Mouse (Mus musculus) heart, embryonic 16.5 days (tissue): ENCODE results near the gene Aktip. TPM values are rescaled to one million over a fixed set of nuclear protein-coding genes. Genes with fewer than 3 reads are reported as not detected.

ENCODE experiments used
- ATAC-seq: fragments of 200-750 bp; cut with Nextera tagmentation; replicated peaks from 2 replicates; pipeline ENCODE4 v1.8.0; 2017; ENCODE audit warnings: moderate number of reproducible peaks; ENCODE audit not compliant: insufficient read depth, low FRiP score; ENCODE audit errors: extremely low read depth
- H3K27ac ChIP-seq: fragments of 300-500 bp; sonication (generic); 2 replicates; pipeline ENCODE4 v1.5.1; 2014; ENCODE audit warnings: mild to moderate bottlenecking, low read length, control low read depth, moderate library complexity
- H3K27me3 ChIP-seq: fragments of 300-500 bp; sonication (generic); 2 replicates; pipeline ENCODE4 v1.6.1; 2014; ENCODE audit warnings: low read length, mixed read lengths; ENCODE audit not compliant: control insufficient read depth, insufficient read depth
- H3K36me3 ChIP-seq: fragments of 300-500 bp; sonication (generic); 2 replicates; pipeline ENCODE4 v1.6.1; 2014; ENCODE audit not compliant: control insufficient read depth, insufficient read depth
- H3K4me1 ChIP-seq: fragments of 300-500 bp; sonication (generic); 2 replicates; pipeline ENCODE4 v1.6.1; 2014; ENCODE audit warnings: low read length, mixed read lengths; ENCODE audit not compliant: control insufficient read depth, insufficient read depth
- H3K4me2 ChIP-seq: fragments of 300-500 bp; sonication (generic); 2 replicates; pipeline ENCODE4 v1.6.1; 2014; ENCODE audit warnings: low read depth, mild to moderate bottlenecking, control low read depth, low read length
- H3K4me3 ChIP-seq: fragments of 300-500 bp; sonication (generic); 2 replicates; pipeline ENCODE4 v1.5.1; 2014; ENCODE audit warnings: mild to moderate bottlenecking, control low read depth, low read length
- H3K9ac ChIP-seq: fragments of 300-500 bp; sonication (generic); 2 replicates; pipeline ENCODE4 v1.6.1; 2014; ENCODE audit warnings: low read length, control low read depth
- H3K9me3 ChIP-seq: fragments of 300-500 bp; sonication (generic); replicated peaks from 2 replicates; pipeline ENCODE4 v1.6.1; 2016; ENCODE audit warnings: low read length; ENCODE audit not compliant: control insufficient read depth
- WGBS: fragments of 180-500 bp; shearing (Covaris S2); extraction: QIAGEN DNeasy Blood & Tissue Kit; methylation state at CpG from one replicate; pipeline ENCODE4 v1.1.7; 2014; 5-methylcytosine and 5-hydroxymethylcytosine counted together
- polyA plus RNA-seq: library from polyadenylated mRNA; unstranded; fragments of >200 nt; fragmentation: Nextera tagmentation; extraction: Ambion mirVana; gene quantifications from 2 replicates; pipeline ENCODE4 v1.2.1, GENCODE M21; 2015

Gene Aktip
- polyA plus RNA-seq, 1 experiment from 2014 or later: 52.3 TPM

DNA sequence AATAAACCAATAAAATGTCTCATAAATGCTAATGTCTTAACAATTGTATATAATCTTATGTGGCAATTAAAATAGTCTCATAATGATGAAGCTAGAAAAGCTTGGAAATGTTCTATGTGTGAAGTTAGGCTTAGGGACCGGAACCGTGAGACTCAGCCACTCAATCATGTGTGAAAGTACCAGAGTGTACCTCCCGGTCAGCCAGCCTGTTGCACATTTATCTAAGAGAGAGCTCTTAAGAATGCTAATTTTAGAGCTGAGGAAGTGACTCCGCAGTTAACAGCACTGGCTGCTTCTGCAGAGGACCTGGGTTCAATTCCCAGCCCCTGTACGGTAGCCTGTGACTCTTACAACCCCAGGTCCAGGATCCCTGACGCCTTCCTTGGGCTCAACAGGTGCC is 101.7 kb downstream of the Aktip start:
- H3K27ac ChIP-seq: no peak overlapping the region; the same call in 1 of the 2 replicates
- no peak overlapping the region for H3K4me3 ChIP-seq
- no peaks in the 10 kb centered on the region for H3K9me3 ChIP-seq
- peaks cover 4% of the 10 kb centered on the region for H3K4me1 ChIP-seq
- ATAC-seq: 0 out of 2 replicates have a peak, but pooled peaks have one; percentile 10
- H3K9ac ChIP-seq: no peak overlapping the region
- H3K4me2 ChIP-seq: no peak overlapping the region
- 60% methylated on average over 6 of the region's 6 CpGs for WGBS
- no peaks in the 10 kb centered on the region for H3K27me3 ChIP-seq
- H3K36me3 ChIP-seq: peaks cover 29% of the 10 kb centered on the region

- Histone ChIP-seq H3K4me1 (peaks cover 4% of the 10 kb centered on the region), H3K4me3 (no peak overlapping the region), H3K4me2 (no peak overlapping the region), H3K36me3 (peaks cover 40% of the 10 kb centered on the region), H3K9me3 (no peaks in the 10 kb centered on the region), H3K27ac (no peak overlapping the region), H3K9ac (no peak overlapping the region), H3K27me3 (no peaks in the 10 kb centered on the region)
- WGBS: 80% methylated on average over 5 of the region's 5 CpGs
- no peak for ATAC-seq
Observed at GRCm38 (mm10) chr8:91094135-91094534, 105.6 kb downstream of the Aktip start.

- H3K9me3 ChIP-seq: no peaks in the 10 kb centered on the region
- H3K9ac ChIP-seq: no peak overlapping the region
- no peaks in the 10 kb centered on the region for H3K4me1 ChIP-seq
- H3K27me3 ChIP-seq: no peaks in the 10 kb centered on the region
- ATAC-seq: no peak
- H3K4me3 ChIP-seq: no peak overlapping the region
- H3K27ac ChIP-seq: no peak overlapping the region
- H3K4me2 ChIP-seq: no peak overlapping the region
- peaks cover 38% of the 10 kb centered on the region for H3K36me3 ChIP-seq
- 86% methylated on average over 2 of the region's 2 CpGs for WGBS
Observed at GRCm38 (mm10) chr8:91089601-91090000, 110.2 kb downstream of the Aktip start.

- H3K9me3 ChIP-seq: no peaks in the 10 kb centered on the region
- peaks cover 40% of the 10 kb centered on the region for H3K36me3 ChIP-seq
Observed at GRCm38 (mm10) chr8:91088452-91088851, 111.3 kb downstream of the Aktip start.

DNA sequence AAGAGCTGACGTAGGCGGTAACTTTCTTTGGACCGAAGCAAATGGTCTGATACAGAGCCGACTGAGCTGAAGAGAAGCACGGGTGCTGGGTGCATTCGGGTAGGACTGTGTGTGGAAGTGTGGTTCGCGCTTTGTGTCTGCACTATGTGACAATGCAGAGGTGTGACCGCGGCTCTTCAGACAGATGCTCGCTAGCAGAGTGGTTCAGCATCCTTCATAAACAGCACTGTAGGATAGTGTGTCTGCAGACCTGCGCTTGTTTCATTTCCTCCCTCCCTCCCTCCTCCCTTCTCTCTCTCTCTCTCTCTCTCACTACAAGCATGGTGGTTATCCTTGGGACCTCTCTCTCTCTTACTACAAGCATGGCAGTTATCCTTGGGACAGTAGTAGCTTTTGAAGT is 117.3 kb downstream of the Aktip start:
- Histone ChIP-seq H3K4me3 (no peak overlapping the region), H3K27ac (no peak overlapping the region), H3K27me3 (no peaks in the 10 kb centered on the region), H3K36me3 (peaks cover 36% of the 10 kb centered on the region), H3K9ac (no peak overlapping the region), H3K4me1 (peaks cover 7% of the 10 kb centered on the region), H3K4me2 (peak overlapping the region; percentile 25; the same call in 1 of the 2 replicates), H3K9me3 (no peaks in the 10 kb centered on the region)
- no peak for ATAC-seq
- WGBS: 86% methylated on average over 12 of the region's 12 CpGs

More at GRCm38 (mm10) chr8:91088452-91088851, 111.3 kb downstream of the Aktip start:
- no peak overlapping the region for H3K4me2 ChIP-seq
- no peaks in the 10 kb centered on the region for H3K27me3 ChIP-seq
- H3K4me1 ChIP-seq: no peaks in the 10 kb centered on the region
- ATAC-seq: no peak
- H3K27ac ChIP-seq: no peak overlapping the region
- WGBS: 90% methylated on average over 7 of the region's 7 CpGs
- H3K4me3 ChIP-seq: no peak overlapping the region
- H3K9ac ChIP-seq: no peak overlapping the region

GRCm38 (mm10) chr8:91081911-91082310 is 117.9 kb downstream of the Aktip start:
- Histone ChIP-seq H3K4me1 (peaks cover 7% of the 10 kb centered on the region), H3K4me2 (peak overlapping the region; percentile 25; the same call in 1 of the 2 replicates), H3K4me3 (no peak overlapping the region), H3K27me3 (no peaks in the 10 kb centered on the region), H3K9ac (no peak overlapping the region), H3K27ac (peak overlapping the region; percentile 41; the same call in 1 of the 2 replicates), H3K36me3 (peaks cover 39% of the 10 kb centered on the region), H3K9me3 (no peaks in the 10 kb centered on the region)
- 69% methylated on average over 7 of the region's 7 CpGs for WGBS
- no peak for ATAC-seq

DNA sequence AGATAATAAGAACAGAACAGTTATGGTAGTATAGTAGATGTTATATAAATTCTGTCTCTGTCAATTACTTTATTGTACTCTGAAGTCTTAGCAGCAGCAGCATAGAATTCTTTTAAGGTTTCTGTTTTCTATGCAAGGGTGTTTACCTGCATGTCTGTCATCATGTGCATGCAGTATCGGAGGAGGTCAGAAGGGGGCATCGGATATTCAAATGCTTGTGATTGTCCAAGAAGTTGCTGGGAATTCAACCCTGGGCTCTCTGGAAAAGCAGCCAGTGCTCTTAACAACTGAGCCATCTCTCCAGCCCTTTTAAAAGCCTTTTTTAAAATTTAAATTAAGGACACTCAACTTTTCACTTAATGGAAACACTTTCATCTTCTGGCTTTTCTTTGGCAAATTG is 120.1 kb downstream of the Aktip start:
- Histone ChIP-seq H3K9ac (no peak overlapping the region), H3K9me3 (no peaks in the 10 kb centered on the region), H3K4me3 (no peak overlapping the region), H3K27ac (no peak overlapping the region), H3K36me3 (peaks cover 26% of the 10 kb centered on the region), H3K27me3 (no peaks in the 10 kb centered on the region), H3K4me1 (peaks cover 7% of the 10 kb centered on the region), H3K4me2 (no peak overlapping the region)
- WGBS: 95% methylated on average over 2 of the region's 2 CpGs
- no peak for ATAC-seq

DNA sequence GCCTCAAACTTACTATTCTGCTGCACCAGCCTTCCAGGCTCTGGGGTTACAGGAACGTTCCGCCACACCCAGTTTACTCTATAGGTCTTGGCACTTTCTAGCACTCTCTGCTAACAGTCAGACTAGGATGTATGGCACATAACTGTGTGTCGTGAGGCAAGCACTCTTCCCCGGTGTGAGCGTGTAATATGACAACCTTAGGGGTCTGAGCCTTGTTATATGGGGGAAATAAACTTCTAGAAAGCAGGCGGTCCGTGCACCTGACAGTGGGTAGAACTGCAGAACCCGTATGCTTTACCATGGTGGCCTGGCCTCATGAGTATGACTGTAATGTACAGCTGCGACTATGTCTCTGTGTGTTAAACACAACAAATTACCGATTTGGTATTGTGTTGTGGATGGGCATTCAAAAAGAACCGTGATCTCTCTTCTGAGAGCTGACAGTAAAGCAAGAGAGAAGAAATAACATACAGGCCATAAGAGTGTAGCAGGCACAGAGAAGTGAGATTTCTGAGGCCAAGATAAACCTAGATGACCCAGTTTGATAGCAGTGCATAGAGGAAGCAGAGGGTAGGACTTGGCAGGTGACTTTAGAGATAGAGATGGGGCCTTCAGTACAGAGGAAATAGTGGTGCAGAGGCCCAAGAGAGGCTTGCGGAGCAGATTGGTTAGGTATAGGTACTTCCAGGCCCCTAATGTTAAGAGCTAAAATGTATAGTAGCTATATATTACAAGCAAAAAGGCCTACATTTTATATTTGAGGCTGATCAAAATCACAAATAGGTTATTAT is 122.5 kb downstream of the Aktip start:
- WGBS: 85% methylated on average over 12 of the region's 12 CpGs
- Histone ChIP-seq H3K9ac (no peak overlapping the region), H3K4me3 (no peak overlapping the region), H3K27ac (peak overlapping the region; percentile 34; the same call in 1 of the 2 replicates), H3K4me2 (no peak overlapping the region), H3K4me1 (peaks cover 5% of the 10 kb centered on the region), H3K27me3 (no peaks in the 10 kb centered on the region), H3K9me3 (no peaks in the 10 kb centered on the region), H3K36me3 (peaks cover 20% of the 10 kb centered on the region)
- ATAC-seq: peak; percentile 60; the same call in 1 of the 2 replicates

DNA sequence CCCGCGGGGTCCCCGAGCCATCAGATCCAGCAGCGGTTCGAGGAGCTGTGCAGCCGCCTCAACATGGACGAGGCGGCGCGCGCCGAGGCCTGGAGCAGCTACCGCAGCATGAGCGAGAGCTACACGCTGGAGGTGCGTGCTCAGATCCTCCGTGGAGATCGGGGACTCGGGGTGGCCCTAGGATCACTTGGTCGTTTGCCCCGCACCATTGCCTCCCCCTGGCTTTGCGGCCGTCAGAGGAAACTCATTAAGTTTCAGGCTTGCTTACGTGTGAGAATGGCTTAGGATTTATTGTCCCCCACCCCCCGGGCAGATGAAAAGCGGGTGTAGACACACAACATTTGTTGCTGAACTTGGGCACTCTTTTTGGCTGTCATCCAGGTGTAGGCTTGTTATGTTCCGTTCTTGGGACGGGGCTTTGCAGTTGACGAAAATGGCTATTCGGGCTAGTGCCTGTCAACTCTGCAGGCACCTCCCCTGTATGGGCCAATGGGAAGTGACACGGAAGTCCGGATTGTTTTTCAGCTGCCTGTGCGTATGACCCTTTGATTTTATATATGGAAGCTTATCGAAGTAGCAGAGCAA is 129.4 kb downstream of the Aktip start:
- H3K9me3 ChIP-seq: no peaks in the 10 kb centered on the region
- peak overlapping the region; percentile 63 for H3K4me2 ChIP-seq
- H3K36me3 ChIP-seq: no peaks in the 10 kb centered on the region
- H3K4me3 ChIP-seq: peak overlapping the region; percentile 96
- WGBS: 0% methylated on average over 34 of the region's 34 CpGs
- H3K4me1 ChIP-seq: peaks cover 10% of the 10 kb centered on the region
- H3K27me3 ChIP-seq: no peaks in the 10 kb centered on the region
- peak overlapping the region; percentile 91 for H3K27ac ChIP-seq
- peak; percentile 86 for ATAC-seq
- H3K9ac ChIP-seq: peak overlapping the region; percentile 94
